Mouse (Mus musculus) ES-Bruce4 (cell line): ENCODE results near the gene Ints5.

Experiments
- CTCF ChIP-seq: IDR thresholded peaks from one replicate; pipeline ENCODE4 v1.8.1; 2011; ENCODE audit warnings: low read depth, low read length
- EP300 ChIP-seq: IDR thresholded peaks from 2 replicates; pipeline ENCODE4 v1.6.1; 2011; ENCODE audit warnings: low read depth, low read length; ENCODE audit not compliant: insufficient read depth
- POLR2A ChIP-seq: IDR thresholded peaks from one replicate; pipeline ENCODE4 v1.8.1; 2011; ENCODE audit warnings: low read length; ENCODE audit not compliant: insufficient read depth

GRCm38 (mm10) chr19:8883616-8884015, 9.2 kb upstream of the Ints5 start, which contains the start of the genes Lbhd1 and Gm49403:
- TF ChIP-seq CTCF (no peak), EP300 (no peak), POLR2A (no peak)
